Mouse (Mus musculus) CD8-positive naive resting alpha-beta T cell, adult 2 months (primary cell): ENCODE measurements around the gene Gmfg.
A peak's percentile ranks its signal among the peaks of the same experiment; 100 is the strongest.

Experiments used
- DNase-seq, 2 experiments: peaks; one replicate each; pipeline ENCODE4 v3.0.0; 2022; ENCODE audit warnings: low read depth in 2 of 2, low spot score in 2 of 2

Gmfg gene

DNA sequence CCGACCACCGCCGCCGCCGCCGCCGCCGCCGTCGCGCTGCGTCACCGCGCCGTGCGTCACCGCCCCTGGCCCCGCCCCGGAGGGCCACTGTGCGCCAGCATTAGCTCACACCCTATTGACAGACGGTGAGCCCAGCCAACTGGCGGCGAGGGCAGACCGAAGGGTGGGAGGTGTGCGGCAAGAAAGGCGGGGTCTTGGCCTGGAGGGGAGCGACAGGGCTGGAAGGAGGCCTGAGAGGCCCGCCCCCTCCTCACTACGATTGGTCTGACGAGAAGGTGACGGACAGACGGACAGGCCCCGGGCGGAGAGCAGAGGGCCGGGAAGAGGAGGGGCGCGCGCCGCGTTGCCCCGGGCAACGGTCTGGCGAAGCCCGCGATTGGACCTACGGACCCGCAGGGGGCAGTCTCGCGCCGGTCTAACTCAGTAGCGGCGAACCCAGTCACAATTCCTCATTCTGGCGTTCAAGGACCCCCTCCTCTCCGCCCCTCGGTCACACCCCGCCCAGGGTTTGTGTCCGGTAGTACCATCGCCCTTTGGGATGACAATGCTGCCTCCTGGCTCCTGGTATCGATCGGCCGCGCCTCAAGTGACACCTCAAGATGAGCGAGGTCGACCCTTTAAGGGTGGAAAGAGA, 859 bp upstream of the Gmfg start:
- peak; percentile 99 for DNase-seq

DNA sequence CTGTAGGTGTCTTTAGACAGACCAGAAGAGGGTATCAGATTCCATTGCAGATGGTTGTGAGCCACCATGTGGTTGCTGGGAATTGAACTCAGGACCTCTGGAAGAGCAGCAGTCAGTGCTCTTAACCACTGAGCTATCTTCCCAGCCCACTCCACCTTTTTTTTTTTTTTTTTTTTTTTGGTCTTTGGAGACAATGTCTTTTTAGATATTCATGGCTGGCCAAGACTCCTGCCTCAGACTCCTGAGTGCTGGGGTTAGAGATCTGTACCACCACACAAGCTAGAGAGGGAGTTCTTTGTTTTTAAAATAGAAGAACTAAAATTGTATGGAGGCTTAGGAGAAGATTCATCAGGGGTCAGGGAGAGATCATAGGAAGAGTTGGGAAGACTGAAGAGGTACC, 717 bp downstream of the Gmfg start:
- no peak for DNase-seq

DNA sequence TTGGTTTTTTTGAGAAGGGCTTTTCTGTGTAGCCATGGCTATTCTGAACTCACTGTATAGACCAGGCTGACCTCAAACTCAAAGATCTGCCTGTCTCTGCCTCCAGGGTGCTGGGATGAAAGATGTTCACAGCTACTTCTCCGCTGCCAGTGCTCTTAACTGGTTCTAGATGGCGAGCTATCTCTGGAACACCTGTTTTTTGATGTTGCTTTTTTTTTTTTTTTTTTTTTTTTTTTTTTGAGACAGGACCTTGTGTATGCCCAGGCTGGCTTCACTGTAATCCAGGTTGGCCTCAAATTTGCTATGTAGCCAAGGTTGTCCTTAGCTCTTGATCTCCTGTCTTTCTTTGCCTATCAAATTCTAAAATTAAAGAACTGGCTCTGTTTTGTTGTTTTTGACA, 1.5 kb downstream of the Gmfg start:
- DNase-seq: no peak

DNA sequence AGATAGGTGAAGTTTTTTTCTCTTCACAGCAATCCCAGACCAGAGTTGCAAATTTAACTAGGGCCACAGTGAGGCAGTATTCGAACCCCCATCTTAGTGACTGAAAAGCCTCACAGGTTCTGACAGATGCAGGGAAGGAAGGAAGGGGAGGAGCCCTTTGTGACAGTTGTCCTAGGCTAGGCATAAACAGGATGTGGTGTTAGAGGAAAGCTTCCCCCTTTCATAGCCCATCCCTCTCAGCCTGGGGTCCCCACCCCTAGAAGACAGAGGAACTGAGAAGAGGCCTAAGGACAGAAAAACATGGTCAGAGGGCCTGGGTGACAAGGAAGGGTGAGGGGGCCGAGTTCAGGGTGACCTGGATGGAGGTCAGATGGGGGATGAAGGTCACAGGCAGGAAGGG, 3.5 kb downstream of the Gmfg start:
- peak; percentile 72 to 76 for DNase-seq

DNA sequence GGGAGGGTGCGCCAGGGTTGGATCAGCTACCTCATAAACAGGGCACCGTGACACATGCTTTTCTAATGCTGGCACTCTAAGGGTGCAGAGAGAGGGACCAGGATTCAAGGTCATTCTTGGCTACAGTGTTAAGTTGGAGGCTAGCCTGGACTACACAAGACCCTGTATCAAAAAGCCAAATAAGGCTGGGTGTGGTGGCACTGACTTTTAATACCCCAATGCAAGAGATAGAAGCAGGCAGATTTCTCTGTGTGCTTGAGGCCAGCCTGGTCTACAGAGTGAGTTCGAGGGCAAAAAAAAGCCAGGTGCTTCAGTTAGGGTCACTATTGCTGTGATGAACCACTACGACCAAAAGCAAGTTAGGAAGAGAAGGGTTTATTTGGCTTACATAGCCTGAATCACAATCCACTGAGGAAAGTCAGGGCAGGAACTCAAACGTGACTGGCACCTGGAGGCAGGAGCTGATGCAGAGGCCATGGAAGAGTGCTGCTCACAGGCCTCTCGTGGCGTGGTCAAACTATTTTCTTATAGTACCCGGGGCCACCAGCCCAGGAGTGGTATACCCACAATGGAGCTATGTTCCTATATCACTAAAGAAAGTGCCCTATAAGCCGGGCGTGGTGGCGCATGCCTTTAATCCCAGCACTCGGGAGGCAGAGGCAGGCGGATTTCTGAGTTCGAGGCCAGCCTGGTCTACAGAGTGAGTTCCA, 4.7 kb downstream of the Gmfg start:
- DNase-seq: no peak

DNA sequence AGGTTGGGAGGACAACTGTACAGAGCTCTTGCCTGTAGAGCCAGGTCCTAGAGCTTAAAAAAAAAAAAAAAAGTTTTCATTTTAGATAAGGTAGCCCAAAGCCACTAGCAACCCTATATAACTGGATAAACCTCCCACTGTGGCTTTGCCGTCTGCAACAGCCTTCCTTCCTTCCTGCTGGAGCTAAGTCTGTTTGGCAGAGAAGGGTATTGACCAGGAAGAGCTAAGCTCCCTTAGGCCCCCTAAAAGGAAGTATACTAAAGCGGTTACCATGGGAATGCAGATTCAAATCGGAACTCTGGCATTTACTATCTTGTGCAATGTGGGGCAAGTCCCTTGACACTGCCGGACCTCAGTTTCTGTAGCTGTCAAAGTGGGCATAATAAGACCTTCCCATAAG, 5.4 kb downstream of the Gmfg start:
- DNase-seq: no peak

DNA sequence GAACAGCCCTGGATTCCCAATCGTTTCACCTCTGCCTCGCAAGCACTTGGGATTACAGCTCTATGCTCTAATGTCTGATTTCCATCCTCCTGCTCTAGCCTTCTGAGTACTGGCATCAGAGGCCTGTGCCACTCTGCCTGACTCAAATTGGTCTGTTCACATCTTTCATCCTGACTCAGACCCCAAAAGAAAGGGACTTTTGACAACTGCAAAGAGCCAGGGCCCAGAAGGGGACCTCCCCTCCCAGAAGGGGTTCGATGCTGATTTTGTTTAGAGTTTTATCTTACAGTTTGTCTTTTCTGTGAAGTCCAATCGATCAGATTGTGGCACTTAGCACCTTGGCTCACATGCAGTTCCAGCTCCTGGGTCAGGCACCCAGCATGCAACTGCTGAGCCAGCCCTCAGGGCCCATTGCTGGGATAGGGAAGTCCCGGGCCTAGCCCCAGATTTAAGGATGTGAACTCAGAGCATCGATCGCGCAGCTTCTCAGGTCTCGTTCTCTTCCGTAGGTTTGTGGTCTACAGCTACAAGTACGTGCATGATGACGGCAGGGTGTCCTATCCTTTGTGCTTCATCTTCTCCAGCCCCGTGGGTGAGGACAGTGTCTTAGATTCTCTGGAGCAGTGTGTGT, 7.2 kb downstream of the Gmfg start:
- no peak for DNase-seq

DNA sequence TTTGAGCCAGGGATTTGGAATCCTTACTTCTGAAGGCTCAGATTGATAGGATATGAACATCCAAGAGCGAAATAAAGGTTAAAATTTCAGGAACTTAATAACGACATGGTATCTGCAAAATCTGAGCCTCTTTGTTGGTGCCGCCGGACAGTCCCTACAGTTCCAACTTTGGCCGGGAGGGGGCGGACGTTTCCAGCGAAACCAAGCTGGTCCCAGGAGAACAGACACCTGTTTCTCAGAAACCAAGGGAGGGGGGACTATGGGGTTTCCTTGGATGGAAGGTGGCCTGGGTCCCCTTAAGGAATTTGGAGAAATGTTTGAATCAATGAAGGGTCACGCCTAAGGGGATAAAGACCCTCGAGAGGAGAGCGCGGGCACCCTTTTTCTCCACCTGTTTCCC, 9.2 kb downstream of the Gmfg start:
- peak; percentile 72 to 85 for DNase-seq

DNA sequence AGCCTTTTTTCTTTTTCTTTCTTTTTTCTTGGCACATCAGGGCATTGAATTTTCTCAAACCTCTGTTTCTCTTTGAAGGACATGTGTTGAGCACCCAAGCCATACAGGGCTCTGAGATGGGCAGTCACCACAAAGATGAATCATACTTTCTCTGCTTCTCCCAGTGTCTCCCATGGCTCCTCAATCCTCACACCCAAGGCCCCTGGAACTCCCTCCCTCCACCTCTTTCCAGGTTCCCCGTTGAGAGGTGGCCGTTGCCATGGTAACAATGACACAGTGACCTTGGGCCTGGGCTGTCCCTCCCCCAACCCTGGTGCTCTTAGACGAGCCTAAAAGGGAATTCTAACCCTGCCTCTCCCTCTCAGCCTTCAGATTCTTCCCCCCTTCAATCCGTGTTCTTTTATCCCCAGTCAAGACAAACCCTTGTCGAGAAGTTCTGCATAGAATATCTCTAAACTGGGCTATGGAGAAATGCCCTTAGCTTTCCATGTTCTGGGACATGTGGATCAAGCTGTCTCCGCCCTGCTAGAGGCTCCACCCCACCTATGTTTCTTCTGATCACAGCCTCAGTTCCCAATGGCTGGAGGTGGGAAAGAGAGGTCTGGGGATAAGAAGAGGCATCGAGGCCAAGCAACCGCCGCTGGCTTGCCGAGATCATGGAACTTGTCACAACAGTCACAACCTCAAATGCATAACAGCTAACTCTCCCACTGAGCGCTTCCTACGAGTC, 10.0 kb downstream of the Gmfg start:
- DNase-seq: no peak

DNA sequence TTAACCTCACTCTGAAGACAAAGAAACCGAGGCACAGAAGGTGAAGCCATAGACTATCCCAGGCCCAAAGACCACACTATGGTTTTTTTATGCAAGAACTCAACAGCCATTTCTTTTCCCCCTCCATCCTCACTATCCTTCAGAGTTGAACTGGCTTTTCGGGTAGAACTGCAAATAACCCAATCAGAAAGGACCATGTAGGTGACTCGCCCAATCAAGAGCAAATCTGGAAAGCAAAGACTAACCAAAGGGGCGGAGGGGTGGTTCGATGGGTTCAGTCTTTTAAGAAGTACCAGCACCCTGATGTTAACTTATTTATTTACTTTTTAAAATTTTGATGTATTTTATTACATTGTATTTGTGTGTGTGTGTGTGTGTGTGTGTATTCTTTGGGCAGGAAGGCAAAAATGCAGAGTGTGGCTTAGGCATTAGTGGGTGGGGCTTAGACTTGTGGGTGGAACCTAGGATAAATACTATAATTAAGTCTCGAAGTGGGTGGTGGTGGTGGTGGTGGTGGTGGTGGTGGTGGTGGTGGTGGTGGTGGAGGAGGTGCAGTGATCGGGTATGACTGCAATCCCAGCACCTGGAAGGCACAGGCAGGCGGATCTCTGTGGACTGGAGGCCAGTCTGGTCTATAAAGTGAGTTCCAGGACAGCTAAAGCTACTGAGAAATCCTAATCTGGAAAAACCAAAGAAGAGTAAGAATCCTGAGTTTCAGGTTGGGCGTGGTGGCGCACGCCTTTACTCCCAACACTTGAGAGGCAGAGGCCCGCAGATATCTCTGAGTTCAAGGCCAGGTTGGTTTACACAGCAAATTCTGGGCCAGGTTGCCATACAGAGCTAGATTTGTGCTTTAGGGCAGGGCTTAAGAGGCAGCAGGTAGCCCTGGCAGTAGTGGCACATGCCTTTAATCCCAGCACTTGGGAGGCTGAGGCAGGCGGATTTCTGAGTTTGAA, 10.9 kb downstream of the Gmfg start:
- DNase-seq: no peak

DNA sequence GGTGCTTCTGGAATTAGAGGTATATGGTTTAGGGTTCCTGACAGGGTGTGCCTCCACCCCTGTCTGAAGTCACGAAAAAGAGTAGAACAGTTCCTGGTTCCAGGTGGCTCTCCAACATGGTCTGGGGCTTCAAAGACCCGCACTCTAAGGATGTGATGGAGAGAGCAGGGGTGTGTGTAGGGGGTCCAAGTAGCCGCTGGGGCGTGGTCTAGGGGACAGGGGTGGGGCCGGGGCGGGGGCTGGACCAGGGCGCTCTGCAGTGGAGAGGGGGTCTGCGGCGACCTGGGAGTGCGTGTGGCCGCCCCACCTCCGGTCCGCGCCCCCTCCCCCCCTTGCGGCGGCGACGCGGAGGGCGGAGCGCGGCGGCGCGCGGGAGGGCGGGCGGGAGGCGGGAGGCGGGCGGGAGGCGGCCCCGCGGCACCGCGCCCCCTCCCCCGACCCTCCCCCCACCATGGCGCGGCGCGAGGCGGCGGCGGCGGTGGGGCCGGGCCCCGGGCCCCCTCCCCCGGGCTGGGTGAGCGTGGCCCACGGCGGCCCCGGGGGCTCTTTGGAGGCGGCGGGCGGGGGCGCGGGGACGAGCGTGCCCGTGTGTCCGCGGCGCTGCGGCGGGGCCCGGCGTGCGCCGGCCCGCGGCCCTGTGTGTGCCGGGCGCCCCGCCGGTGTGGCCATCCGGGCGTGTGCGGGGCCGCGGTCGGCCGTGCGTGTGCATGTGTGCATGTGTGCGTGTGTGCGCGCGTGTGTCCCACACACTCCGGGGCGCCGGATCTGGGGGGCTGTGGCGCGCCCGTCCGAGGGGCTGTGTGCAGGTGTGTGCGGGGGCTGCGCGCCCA, 14.5 kb downstream of the Gmfg start, which contains the start of gene Lrfn1:
Lrfn1 (plus strand) TSS at position 450 of the 830 bp plus-strand sequence.
- DNase-seq: no peak

DNA sequence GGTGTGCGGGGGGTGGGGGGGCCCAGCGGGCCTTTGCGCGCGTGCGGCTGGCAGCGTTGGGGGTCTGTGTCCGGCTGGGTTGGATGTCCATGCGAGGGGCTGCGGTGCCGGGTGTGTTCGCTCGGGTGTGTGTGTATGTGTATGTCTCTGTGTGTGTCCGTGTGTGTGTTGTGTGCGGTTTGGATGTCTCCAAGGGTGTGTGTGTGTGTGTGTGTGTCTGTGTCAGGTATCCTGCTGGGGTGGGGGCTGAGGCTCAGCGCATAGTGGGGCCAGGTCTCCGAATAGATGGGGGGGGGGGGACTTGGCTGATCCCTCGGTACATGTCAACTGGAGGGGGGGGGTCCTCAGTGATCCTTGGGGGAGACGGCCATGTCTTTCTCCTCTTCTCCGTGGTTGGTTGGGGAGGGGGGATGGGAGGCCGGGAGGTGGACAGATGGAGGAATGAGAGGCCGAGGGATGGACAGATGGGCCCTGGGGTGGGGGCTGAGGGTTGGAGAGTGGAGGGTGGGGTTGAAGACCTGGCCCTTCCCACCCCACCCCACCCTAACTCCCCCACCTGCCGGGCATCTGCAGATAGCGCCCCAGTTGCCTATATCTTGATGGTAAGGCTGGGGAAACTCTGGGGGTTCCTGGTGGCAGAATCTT, 15.2 kb downstream of the Gmfg start:
- DNase-seq: no peak

DNA sequence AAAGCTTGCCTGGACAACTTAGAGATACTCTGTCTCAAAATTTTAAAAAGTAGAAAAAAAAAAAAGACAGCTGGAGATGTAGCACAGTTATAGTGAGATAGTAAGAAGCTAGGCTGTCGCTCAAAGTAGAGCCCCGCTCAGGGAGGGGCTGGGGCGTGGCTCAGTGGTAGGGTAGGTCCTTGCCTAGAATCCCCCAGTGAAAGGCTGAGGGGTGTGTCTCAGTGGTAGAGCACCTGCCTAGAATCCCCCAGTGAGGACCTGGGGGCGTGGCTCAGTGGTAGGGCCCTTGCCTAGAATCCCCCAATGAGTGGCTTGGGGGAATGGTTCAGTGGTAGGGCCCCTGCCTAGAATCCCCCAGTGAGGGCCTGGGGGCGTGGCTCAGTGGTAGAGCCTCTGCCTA, 23.1 kb downstream of the Gmfg start:
- DNase-seq: no peak

DNA sequence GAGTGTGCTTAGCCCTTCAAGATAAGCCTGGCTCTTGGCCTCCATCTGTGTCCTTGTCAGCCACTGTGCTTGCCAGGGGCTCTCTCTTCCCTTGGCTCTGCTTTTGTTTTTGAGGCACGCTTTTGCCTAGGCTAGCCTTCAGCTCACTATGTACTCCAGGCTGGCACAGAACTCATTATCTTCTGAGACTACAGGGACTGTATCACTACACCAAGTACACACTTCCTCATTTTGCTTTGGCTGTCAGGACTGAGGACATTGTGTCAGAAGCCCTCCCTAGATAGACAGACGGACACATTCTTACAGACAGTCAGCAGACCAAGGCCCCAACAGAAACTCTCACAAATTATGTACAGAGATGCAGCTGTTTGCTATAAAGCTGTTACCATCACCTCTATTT, 25.5 kb downstream of the Gmfg start:
- no peak for DNase-seq

DNA sequence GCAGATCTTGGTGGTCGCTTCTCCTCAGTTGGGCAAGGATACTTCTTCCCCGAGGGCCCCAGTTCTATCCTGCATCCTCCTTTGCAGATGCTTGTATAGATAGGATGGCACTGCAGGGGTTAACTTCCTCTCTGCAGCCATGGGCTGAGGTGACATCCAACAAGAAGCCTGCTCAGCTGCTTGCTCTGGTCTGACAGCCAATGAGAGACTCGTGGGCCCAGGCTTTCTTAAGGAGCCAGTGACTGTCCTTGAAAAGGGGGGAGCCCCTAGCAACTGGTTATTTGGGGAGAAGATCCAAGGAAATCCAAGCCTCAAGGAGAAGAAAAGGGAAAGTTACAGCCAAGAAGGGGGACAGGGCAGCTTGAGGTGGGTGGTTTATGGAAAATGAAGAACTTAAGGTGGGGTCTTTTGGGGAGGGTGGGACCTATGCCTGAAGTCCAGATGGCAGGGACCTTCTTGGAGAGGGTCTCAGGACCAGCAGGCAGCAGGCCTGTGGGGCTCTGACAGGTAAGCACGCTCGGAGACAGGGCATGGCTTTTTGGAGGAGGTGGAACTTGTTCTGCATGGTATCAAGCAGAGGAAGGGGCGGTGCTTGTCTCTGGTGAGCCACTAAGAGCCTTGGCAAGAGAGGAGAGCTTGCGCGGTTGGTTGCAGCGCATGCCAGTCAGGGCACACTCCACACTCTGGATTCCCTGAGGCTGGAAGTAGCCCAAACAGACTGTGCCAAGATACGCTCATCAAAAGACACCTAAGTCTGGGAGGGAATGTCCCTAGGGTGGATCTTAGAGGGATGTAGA, 27.4 kb downstream of the Gmfg start:
- no peak for DNase-seq

DNA sequence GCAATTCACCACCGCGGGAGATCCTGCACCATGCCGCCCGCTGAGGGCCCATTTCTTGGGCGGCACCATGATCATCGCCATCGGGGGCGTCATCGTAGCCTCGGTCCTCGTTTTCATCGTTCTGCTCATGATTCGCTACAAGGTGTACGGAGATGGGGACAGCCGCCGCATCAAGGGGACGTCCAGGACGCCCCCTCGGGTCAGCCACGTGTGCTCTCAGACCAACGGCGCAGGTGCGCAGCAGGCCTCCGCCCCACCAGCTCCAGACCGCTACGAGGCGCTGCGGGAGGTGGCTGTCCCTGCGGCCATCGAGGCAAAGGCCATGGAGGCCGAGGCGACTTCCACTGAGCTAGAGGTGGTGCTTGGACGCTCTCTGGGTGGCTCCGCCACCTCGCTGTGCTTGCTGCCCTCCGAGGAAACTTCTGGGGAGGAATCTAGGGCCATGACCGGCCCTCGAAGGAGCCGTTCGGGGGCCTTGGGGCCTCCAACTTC, 29.5 kb downstream of the Gmfg start:
- no peak for DNase-seq

DNA sequence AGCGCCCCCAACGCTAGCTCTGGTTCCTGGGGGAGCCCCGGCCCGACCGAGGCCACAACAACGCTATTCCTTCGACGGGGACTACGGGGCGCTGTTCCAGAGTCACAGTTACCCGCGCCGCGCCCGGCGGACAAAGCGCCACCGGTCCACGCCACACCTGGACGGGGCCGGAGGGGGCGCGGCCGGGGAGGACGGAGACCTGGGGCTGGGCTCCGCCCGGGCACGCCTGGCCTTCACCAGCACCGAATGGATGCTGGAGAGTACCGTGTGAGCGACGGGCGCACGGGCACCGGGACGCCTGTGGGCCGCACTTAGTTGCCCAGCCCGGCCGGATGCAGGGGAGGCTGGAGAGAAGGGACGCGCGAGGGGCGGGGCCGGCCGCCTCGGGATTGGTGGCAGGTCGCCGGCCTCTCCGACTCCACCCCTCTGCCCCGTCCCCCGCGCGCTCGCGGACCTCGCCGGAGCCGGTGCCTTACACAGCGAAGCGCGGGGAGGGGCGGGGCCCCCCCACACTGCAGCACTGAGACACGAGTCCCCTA, 30.0 kb downstream of the Gmfg start:
- no peak for DNase-seq

DNA sequence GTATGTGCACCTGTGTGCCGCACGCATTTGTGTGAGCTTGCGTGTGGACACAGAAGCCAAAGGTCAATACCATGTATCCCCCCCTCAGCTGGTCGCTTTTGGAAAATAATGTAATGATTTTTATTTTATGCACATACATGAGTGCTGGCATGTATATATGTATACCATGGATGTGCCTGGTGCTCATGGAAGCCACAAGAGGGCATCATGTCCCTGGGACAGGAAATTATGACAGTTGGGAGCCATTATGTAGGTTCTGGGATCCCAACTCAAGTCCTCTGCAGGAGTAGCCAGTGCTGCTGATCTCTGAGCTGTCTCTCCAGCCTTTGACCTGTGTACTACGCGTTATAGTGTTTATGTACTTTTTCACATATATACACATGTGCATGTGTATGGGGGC, 38.9 kb downstream of the Gmfg start:
- DNase-seq: no peak
